Mouse (Mus musculus) layer of hippocampus, postnatal 36 days (tissue): ENCODE data around the gene Syt1. TPM values are rescaled to one million over a fixed set of nuclear protein-coding genes. Genes with fewer than 3 reads are reported as not detected.

ENCODE experiments used
- DNase-seq, 2 experiments: peaks; one replicate each; pipeline ENCODE4 v3.0.0; 2022
- total RNA-seq, 2 experiments: library from RNA; stranded (reverse); gene quantifications; 2 replicates each; pipeline ENCODE4 v1.2.3; 2021

Syt1 gene
- total RNA-seq: 1,000 to 10,000 TPM in 1 of 2 experiments, 100 to 1,000 TPM in 1; 930 to 1,006 TPM

DNA sequence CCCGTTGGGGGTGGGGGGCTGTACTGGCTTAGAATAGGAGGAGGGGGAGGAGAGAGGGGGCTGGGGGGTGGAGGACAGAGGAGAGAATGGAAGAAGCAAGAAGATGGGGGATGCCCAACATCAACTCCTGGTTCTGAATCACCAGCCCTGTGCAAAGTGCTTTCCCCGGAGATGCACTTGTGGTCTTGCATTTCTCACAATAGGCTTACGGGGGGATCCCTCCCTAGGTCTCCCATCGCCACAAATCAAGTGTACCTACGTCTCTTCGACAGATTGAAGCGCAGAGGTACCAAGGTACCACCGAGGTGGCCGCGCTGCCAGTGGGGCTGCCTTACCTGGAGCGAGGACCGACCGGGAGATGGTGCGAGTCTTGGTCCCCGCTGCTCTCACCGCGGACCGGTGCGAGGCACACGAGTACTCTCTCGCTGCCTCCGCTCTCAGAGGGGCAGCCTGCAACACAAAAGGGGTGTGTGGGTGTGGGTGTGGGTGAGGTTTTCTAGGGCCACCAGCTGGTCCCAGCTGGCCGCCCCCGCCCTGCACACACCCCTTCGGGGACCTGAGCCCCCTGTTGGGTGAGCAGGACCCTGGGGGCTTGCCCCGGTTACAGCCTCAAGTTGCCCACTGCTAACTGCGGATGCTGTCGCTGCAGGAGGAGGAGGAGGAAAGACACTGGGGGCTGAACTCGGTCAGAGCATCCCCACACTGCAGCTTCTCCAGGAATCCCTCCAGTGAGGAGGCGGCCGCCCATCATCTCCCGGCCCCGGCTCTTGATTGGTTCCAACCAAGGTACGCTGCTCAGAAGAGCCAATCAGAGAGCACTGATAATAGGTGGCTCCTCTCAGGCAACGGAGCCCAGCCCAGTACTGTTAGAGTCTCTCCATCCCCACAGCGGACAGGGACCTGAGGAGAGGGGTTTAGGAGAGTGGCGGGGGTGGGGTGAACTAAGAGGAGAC, at the start of gene Syt1:
Gene Syt1, minus strand, starts transcription at position 742 of the 953 bp plus-strand sequence.
- DNase-seq: peak; percentile 85 to 89

DNA sequence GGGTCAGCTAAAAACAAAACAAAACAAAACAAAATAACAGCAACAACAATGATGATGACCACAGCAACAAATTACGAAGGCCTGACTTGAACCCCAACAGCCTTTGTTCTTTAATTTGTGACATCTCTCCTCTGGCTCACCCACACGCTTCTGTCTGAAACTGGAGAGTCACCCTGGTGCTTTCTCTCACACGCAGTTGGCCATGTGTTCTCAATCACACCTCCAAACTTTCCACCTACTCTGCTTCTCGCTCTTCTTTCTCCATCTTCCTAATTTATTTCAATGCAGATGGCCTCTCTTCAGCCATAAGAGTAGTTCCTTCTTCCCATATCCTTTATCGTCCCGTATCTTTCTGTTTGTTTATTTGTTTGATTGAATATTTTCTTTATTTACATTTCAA, 45.7 kb upstream of the Syt1 start:
- DNase-seq: no peak

DNA sequence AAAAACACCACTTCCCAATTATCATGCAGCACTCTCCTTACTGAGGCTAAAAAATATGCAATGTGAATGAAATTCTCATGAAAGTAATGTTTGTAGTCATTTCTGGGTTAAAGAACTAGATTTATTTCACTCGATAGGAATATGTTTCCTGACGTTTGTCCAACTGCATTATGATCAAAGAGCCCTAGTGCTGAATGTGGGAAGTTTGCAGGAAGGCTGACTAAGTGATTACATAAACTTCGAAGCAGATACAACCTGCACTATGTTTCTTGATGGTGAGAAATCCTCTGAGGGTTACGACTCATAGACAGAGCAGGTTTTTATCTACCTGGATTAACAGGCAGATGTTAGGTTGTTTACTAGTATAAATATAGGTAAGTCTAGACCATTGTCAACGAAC, 36.8 kb upstream of the Syt1 start:
- no peak for DNase-seq

DNA sequence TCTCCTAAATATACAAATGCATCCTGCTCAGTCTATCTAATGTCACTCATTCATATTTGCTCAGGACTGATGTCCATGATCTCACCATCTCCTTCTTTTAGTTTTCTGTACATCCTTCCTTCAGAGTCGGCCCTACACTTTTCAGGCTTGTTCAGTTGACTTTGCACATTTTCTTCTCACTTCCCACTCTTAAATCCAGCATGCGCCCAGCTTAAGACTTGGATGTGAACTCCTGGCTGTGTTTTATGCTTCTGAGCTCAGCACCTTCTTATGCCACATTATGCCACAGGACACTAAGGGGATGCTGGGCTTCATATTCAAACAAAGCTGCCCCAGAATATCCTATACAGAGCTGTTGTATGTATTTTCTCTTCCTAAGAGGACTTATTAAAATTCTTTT, 36.2 kb upstream of the Syt1 start:
- DNase-seq: no peak

DNA sequence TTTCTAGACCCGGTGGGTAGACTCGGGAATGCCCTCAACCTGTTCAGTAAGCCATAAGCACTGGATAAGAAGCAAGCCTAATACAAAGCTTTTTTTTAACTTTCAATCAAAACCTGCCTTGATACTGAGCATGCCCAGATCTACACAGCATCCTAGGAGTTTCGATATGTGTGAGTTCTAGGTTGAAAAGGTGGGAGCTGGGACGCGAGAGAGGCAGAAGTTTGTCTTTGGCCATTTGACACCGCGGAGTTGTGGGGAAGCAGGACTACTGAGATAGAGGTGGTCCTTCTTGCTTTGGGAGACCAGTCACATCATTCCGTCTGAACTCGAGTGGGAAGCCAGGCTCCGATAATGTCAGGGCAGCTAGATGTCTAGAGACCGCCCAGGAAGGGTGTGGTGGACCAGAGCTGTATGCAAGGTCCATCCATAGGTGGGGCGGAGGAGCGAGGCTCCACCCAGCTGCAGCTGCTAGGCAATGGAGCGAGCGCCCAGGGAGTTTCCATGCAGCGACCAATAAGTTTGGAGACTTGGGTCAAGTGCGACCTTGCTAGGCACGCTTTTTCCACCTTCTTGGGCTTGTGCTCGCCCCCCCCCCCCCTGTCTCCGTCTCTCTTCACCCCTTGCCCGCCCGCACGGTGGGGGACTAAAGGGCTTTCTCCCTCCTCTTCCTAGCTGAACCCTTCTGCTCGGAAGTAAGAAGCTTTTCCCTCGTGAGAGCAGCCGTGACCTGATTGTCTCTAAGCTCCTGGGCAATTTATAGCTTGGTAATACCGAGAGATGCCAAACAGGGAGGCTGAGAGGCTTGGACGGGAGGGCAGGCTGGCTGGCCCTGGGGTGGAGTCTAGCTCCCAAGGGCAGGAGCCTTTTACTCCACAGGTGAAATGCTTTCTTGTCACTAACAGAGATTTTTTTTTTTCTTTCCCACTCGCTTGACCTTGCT, 714 bp upstream of the Syt1 start:
- DNase-seq: peak; percentile 42 to 50

DNA sequence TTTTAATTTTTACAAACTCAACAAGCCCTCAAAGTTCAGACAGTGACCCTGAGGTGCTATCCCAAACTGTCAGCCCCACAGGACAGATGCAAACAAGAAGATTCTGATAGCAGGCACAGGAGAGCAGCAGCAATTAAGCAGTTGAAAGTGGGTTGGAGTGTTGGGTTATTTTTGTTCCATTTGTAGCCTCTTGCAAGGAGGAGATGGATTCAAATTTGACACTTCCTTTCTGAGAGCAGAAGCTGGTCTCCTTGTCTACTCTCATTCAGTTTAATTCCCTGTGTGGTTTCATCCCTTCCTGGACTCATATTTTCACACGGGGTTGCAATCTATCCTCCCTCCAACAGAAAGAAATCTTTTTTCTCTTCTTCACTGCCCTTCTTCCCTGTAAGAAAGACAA, 951 bp downstream of the Syt1 start:
- DNase-seq: no peak

DNA sequence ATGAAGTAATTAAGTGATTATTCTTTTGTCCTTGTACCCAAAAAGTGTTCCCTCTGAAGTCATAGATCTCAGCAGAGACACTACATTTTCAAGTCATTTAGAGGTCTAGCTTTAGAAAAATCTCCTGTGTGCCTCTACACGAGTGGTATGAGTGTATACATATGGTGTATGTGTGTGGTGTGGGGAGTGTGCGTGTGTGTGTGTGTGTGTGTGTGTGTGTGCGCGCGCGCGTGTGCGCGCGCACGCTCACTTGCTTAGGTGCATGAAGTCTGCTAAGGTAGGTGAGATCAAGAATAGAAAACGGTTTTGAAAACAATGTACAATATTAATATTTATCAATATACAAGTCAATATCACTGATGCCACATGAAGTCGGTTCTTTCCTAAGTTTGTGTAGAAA, 2.3 kb downstream of the Syt1 start:
- DNase-seq: no peak

DNA sequence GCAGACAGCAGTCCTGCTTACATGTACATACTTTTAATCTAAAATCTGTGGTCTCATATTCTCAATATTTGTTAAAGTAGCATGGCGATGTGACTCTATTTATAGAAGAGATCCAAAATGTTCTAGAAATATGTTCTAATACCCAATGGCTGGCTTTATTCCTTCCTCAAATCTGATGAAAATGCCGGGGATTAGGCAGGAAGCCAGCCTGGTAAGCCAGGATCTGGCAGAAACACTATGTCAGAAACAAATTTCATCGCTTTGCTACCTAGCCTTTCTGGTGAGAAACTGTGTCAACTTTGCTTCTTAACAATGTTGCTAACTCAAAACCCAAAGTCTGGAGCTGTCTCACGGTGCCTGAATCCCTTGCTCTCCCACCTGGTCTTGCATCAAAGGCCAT, 7.3 kb downstream of the Syt1 start:
- DNase-seq: peak in 1 of 2 experiments; percentile 46

DNA sequence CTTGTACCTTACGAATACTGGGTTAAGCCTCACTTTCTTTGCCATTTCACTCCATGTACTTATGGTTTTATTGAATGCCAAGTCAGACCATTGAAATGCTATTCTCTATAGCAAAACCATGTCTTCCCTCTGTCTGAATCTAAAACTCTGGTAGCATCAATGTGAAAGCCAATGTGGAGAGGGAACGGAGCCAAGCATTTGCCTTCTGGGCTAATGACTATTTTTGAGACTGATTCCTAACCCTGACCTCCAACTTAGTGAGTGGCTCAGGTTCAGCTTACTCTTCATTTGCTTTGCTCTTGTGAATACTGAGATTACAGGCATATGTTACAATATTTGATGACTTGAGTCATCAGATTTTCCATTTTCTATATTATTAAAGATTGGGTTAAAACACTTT, 23.5 kb downstream of the Syt1 start:
- DNase-seq: no peak

DNA sequence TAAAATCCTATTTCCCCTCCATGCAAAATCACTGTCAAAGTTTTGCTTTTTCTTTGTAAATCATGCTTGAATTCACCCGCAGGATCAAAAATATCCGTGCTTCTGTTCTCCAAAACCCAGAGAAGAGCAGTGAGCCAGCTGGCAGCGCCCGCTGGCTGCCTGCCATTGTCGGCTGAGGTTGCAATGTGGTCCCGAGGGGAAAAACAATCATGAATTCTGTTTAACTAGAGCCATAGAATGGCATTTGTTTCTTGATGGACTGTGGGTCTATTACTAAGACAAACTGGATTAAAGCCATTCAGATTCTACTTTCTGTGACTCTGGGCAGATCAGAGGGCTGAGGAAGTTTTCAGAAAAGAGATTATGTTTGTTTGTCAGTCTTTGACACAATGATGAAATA, 31.1 kb downstream of the Syt1 start:
- DNase-seq: peak; percentile 84 to 85

DNA sequence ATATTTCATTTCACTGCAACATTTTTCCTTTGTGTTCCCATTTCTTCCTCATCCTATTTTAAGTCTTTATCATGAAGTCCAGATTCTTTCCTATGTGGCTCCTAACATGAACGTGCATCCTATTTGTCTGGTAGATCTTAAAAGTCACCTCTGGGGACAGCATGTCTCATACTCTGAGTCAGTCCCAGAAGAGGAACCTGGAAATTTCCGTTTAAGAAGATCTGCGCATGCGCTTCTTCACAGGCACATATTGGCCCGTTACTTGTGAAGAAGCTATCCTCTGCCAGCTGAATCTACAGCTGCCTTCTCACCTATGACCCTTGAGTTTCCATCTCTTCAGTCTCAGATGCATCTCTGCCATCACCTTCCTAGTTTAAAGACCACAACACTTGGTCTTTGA, 55.8 kb downstream of the Syt1 start:
- no peak for DNase-seq

DNA sequence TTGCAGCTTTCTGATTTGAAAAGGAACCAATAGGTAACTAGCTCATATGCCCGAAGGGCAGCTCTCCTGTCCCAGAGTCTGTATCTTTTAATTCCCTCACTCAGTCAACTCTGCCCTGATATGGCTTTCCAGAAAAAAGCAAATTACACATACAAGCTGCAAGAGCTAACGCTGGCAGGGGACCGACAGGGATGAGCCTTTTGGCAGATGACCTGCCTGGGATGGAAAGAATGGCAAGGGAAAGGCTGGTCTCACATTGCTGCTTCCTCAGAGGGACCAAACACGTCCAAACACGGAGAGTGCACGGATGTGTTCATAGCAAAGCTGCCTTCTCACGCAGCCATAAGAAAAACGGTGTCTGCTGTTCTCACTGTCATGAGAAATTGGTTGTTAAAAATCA, 58.6 kb downstream of the Syt1 start:
- peak in 1 of 2 experiments; percentile 7 for DNase-seq

DNA sequence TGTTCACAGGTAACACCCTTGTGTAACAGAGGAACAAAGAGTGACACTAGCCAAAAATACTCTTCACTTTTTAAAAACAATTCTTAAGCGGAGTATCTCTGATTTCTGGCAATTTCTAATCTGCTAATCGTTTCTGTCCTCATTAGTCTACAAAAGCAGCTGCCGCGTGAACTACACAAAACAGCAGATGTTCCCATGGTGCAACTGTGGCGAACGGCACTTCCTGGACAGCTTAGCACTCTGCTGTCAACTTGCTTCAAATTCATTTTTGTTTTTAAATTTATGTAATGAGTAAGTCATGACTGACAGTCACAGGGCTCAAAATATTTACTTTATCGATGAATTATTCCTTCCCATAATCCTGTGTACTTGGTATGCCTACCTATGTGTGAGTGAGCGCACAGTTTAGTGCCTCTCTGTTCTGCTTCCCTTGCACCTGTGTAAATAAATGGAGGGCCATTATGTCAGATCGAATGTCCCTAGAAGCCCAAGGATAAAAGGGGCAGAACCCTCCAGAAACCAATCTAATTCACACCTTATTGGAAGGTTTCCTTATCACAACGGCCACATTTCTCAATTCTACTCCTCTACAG, 73.8 kb downstream of the Syt1 start:
- peak; percentile 42 to 60 for DNase-seq

DNA sequence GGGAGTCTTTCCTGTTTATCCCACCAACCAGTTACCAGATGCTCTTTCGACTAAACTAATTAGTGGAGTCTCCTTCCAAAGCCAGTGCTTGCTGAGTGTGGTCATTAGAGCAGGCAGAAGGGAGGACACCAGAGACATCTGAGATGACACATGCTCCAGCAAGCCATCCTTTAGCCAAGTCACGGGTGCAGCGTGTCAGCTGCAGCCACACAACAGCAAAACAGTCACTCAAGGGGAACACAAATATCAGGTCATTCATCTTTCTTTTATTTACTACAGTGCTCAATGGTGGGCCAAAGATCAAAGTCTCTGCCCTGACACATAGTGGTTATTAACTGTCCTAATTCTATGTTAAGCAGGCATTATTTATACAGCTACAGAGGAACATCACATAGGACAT, 80.5 kb downstream of the Syt1 start:
- DNase-seq: no peak

DNA sequence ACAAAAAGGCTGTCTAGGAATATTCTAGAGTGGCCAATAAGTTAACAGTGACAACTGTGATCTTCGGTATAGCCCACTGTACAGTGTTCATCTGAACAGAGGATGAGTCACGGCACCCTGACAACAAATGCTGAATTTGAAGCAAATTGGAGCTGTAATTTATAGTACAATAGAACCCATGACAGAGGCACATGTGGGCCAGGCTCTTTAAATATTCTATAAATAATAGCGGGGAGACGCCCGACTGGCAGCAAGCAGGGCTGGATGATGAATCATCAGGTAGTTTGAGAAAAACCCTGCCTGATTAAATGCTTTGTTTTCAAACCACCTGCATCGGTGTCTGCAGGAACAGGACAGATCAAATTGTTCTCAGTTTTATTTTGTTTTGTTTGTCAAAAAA, 81.1 kb downstream of the Syt1 start:
- DNase-seq: peak; percentile 21 to 34

DNA sequence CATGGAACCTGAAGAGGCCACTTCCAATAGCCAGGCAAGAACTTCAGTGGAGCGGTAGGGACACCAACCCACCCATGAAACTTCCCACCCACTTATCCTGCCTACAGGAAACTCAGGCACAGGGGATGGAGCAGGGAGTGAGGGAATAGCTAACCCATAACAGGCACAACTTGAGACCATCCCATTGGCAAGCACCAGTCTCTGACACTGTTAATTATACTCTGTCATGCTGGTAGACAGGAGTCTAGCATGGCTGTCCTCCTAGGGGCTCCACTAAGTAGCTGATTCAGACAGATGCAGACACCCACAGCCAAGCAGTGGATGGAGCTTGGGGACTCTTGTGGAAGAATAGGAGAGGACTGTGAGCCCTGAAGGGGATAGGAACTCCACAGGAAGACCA, 105.5 kb downstream of the Syt1 start:
- no peak for DNase-seq

DNA sequence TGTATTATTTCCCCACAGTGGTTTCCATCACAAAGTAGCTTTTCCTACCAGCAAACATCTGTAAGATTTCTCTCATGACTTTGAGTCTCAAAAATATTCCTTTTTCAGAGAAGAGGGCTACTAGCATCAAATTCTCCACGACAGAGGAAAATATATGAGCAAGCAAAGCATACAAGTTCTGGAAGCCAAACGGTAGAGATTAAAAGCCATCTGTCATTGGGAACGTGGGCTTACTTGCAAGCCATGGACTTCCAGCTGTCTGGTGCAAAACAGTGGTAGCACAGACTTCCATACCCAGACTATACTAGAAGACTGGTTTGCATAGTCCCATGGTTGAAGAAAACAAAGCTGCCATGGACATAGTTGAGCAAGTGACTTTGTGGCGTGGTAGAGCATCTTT, 106.4 kb downstream of the Syt1 start:
- peak in 1 of 2 experiments; percentile 23 for DNase-seq

DNA sequence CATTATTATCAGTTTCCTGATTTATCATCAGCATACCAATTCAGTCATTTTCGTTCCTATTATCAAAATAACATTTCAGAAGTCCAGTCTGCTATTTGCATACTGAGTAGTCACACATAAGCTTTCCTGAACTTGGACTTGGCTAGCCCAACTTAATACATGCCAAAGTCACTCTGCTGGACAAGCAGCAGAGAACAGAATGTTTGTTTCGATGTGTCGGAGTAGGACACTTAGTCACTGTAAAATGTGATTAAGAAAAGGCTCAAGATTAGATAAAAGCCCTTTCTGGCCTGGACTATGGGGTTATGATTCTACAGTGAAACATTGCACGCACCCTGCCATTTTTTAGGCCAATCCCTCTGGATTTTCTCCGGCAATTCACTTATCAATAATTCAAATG, 114.3 kb downstream of the Syt1 start:
- DNase-seq: no peak

DNA sequence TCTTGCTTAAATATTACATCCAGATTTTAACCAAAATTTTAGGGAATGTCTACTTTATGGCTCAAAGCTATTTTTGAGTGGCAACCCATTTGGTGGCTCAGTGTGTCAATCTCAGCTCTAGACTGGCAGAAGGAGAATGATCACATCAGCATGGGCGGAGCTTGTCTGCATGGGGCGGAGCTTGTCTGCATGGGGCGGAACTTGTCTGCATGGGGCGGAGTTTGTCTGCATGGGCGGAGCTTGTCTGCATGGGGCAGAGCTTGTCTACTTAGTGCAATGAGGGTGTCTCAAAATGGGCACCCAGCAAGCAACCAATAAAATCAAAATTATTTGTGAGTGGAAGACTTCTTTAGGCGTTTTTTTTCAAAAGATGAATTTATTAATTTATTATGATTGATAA, 117.5 kb downstream of the Syt1 start:
- no peak for DNase-seq

DNA sequence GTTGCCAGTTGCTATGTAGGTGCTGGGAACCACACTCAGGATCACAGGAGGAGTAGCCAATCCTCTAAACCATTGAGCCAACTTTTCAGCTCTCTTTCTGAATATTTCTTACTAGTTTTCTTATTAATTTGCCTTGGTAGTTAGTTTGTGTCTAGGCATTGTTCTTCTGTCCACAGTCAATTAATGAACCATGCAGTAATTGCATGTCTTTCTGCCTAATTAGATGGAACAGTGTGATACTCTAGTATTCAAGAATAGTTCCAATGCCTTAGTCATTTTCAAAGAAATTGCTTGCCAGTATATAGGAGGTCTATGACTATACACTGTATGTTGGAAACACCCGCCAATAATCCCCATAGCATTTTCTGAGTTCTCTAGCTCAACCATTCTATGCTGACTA, 118.3 kb downstream of the Syt1 start:
- no peak for DNase-seq

DNA sequence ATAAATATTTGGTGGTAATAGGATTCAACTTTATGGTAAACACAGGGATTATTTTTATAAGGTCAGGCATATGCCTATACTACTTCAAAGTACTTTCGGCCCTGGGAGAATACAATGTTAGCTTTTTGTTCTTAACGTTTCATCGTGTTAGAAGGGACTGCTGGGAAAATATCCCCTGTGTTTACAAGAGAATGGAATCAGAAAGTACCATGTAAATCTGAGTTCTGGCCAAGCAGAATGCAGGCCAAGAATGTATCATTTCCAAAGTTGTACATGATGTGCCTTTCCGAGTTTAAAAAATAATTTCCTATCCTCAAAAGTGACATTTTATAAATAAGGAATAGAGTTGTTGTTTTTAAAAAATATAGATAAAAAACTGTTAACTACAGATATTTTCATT, 121.7 kb downstream of the Syt1 start:
- DNase-seq: no peak

DNA sequence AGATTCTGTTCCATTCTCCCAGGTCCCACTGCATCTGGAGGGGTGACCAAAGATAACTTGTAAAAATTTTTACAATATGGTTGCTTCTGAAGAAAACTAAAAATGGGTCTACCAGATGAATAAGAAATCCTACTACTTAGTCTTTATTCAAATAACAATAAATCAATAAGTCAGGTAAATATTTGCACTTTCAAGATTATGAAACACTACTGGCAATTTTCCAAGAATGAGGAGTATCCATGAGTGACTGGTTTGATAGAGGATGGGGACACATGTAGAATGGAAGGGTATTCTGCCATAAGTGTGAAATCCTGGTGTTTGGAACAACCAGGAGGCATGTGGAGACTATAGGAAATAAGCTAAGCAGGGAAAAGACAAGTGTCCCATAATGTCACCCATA, 124.0 kb downstream of the Syt1 start:
- no peak for DNase-seq

DNA sequence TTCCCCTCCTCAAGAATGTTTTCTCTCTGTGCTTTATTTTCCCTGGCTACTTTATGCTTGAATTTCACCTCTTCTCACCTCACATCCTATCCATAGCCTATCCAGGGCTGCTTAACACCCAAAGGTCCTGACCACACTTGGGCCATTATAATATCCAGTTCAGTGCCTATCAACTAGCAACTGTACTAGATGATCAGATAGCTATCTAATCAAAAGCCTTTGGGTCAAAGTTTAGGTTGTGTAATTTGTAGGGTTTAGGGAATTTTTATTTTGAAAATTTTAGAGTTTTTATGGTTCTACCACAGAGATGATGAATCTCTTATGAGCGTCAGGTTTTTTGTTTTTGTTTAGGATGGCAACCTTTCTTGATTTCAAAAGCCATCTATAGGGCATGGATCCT, 125.0 kb downstream of the Syt1 start:
- DNase-seq: no peak
